Mouse (Mus musculus) midbrain, embryonic 13.5 days (tissue): Measurements from ENCODE around the gene Asic2. TPM values are rescaled to one million over a fixed set of nuclear protein-coding genes. Genes with fewer than 3 reads are reported as not detected.

Experiments
- ATAC-seq: fragments of 200-750 bp; cut with Nextera tagmentation; 2 replicates; pipeline ENCODE4 v1.8.0; 2017; ENCODE audit warnings: mild to moderate bottlenecking, moderate TSS enrichment, moderate library complexity
- H3K27ac ChIP-seq: fragments of 300-500 bp; sonication (generic); 2 replicates; pipeline ENCODE4 v1.5.1; 2015; ENCODE audit warnings: inconsistent platforms, mild to moderate bottlenecking, moderate library complexity
- H3K27me3 ChIP-seq: fragments of 300-500 bp; sonication (generic); 2 replicates; pipeline ENCODE4 v1.6.1; 2015; ENCODE audit warnings: mild to moderate bottlenecking, inconsistent platforms
- H3K36me3 ChIP-seq: fragments of 300-500 bp; sonication (generic); 2 replicates; pipeline ENCODE4 v1.6.1; 2015; ENCODE audit warnings: mild to moderate bottlenecking, inconsistent platforms
- H3K4me1 ChIP-seq: fragments of 300-500 bp; sonication (generic); replicated peaks from 2 replicates; pipeline ENCODE4 v1.6.1; 2015; ENCODE audit warnings: inconsistent platforms
- H3K4me2 ChIP-seq: fragments of 300-500 bp; sonication (generic); replicated peaks from 2 replicates; pipeline ENCODE4 v1.6.1; 2015; ENCODE audit warnings: moderate library complexity, mild to moderate bottlenecking, inconsistent platforms
- H3K4me3 ChIP-seq: fragments of 300-500 bp; sonication (generic); replicated peaks from 2 replicates; pipeline ENCODE4 v1.5.1; 2015; ENCODE audit warnings: mild to moderate bottlenecking, inconsistent platforms
- H3K9ac ChIP-seq: fragments of 300-500 bp; sonication (generic); replicated peaks from 2 replicates; pipeline ENCODE4 v1.6.1; 2015; ENCODE audit warnings: mild to moderate bottlenecking, inconsistent platforms
- H3K9me3 ChIP-seq: fragments of 300-500 bp; sonication (generic); 2 replicates; pipeline ENCODE4 v1.6.1; 2016; ENCODE audit warnings: mild to moderate bottlenecking, inconsistent platforms
- WGBS: fragments of 180-500 bp; shearing (Covaris S2); methylation state at CpG from one replicate; pipeline ENCODE4 v1.1.7; 2015; 5-methylcytosine and 5-hydroxymethylcytosine counted together
- polyA plus RNA-seq: library from polyadenylated mRNA; unstranded; fragments of >200 nt; fragmentation: Nextera tagmentation; extraction: Ambion mirVana; gene quantifications from 2 replicates; pipeline ENCODE4 v1.2.1, GENCODE M21; 2015

Asic2 gene
- polyA plus RNA-seq, 1 experiment from 2014 or later = 5.0 TPM

DNA sequence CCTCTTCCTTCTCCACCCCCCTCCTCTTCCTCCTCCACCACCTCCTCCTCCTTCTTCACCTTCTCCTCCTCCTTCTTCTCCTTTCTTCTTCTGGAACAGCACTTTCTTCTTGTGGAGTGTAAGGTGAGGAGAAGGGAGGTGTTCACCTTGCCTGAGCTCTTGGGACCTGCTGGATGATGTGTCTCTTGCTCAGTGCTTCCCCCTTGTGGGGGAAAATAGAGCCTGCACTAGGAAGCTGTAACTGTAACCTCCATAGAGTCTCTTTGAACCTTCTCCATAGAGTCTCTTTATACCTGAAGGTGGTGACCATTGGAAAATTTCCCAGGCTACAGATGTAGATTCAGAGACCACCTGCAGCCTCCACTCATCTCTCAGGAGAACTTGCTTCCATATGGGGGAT is 1050.6 kb downstream of the Asic2 start:
- Histone ChIP-seq H3K27ac (no peak overlapping the region), H3K4me2 (no peak overlapping the region), H3K36me3 (peaks cover 4% of the 10 kb centered on the region; the same call in 1 of the 2 replicates), H3K4me3 (no peak overlapping the region), H3K4me1 (no peaks in the 10 kb centered on the region), H3K27me3 (no peaks in the 10 kb centered on the region), H3K9me3 (peaks cover 4% of the 10 kb centered on the region; the same call in 1 of the 2 replicates), H3K9ac (no peak overlapping the region)
- no peak for ATAC-seq

DNA sequence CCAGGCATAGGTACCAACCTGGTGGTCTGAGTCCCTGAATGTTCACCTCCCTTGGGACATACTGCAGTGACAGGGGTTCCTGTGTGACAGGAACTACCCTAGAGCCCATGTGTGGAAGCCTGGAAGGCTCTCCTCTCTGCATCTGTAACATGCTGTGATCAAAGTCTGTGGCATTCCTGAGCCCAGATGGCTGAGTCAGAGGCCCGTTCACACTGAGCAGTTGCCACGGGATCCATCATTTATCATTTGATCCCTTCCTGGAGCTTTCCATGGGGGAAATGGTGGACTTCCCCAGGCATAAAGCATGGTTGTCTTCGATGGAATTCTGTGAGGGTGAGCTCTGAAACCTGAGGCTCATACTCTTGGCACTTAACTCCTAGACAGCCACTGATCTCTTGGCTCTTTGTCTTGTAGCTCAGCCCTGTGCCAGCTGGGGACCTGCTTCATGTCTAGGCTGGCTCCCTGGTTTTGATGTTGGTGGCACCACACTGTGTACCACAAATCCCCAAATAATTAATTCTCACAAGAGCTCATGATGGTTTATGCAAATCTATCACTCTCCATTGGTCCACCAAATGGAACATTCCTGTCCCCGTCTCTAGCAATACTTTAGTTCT is 1054.7 kb downstream of the Asic2 start:
- Histone ChIP-seq H3K27me3 (no peaks in the 10 kb centered on the region), H3K9me3 (peaks cover 4% of the 10 kb centered on the region; the same call in 1 of the 2 replicates), H3K4me1 (no peaks in the 10 kb centered on the region), H3K4me3 (no peak overlapping the region), H3K4me2 (no peak overlapping the region), H3K36me3 (peaks cover 4% of the 10 kb centered on the region; the same call in 1 of the 2 replicates), H3K9ac (no peak overlapping the region), H3K27ac (no peak overlapping the region)
- ATAC-seq = no peak
- WGBS = 50% methylated on average over 4 of the region's 4 CpGs

- peaks cover 4% of the 10 kb centered on the region; the same call in 1 of the 2 replicates for H3K9me3 ChIP-seq
- no peak overlapping the region for H3K4me2 ChIP-seq
- no peak overlapping the region for H3K27ac ChIP-seq
- H3K4me1 ChIP-seq = no peaks in the 10 kb centered on the region
- no peak for ATAC-seq
- WGBS = 90% methylated on average over 5 of the region's 5 CpGs
- no peak overlapping the region for H3K4me3 ChIP-seq
- no peaks in the 10 kb centered on the region for H3K27me3 ChIP-seq
- H3K9ac ChIP-seq = no peak overlapping the region
- peaks cover 4% of the 10 kb centered on the region; the same call in 1 of the 2 replicates for H3K36me3 ChIP-seq
Measured at GRCm38 (mm10) chr11:80912721-80913120, 1055.5 kb downstream of the Asic2 start.

DNA sequence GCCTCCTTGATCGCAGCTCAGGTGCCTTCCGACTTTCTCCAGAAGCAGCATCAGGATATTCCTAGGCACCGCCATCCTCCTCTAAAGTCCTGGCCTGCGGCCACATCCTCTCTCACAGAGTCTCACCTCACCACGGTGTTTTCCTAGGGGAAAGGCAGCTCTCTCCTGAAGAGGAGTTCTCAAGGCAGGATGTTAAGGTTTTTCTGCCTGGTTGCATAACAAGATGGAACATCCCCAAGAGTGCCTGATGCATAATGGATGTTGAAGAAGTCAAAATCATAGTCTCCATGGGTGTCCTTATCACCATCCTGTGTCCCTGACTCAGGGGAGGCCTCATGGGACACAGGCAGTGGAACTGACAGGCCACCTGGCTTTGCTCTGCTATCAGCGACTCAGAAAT is 1060.4 kb downstream of the Asic2 start:
- WGBS = 83% methylated on average over 6 of the region's 6 CpGs
- H3K36me3 ChIP-seq = no peaks in the 10 kb centered on the region
- no peak overlapping the region for H3K9ac ChIP-seq
- H3K4me2 ChIP-seq = no peak overlapping the region
- no peak overlapping the region for H3K27ac ChIP-seq
- no peaks in the 10 kb centered on the region for H3K9me3 ChIP-seq
- no peaks in the 10 kb centered on the region for H3K27me3 ChIP-seq
- H3K4me1 ChIP-seq = peaks cover 6% of the 10 kb centered on the region; the same call in 1 of the 2 replicates
- no peak overlapping the region for H3K4me3 ChIP-seq
- no peak for ATAC-seq

GRCm38 (mm10) chr11:80906456-80906855 is 1061.8 kb downstream of the Asic2 start:
- WGBS = 29% methylated on average over 4 of the region's 4 CpGs
- Histone ChIP-seq H3K9me3 (no peaks in the 10 kb centered on the region), H3K4me1 (peaks cover 6% of the 10 kb centered on the region; the same call in 1 of the 2 replicates), H3K36me3 (no peaks in the 10 kb centered on the region), H3K27ac (no peak overlapping the region), H3K9ac (no peak overlapping the region), H3K4me2 (no peak overlapping the region), H3K4me3 (no peak overlapping the region), H3K27me3 (no peaks in the 10 kb centered on the region)
- ATAC-seq = peak; percentile 43; the same call in 1 of the 2 replicates

- Histone ChIP-seq H3K9ac (no peak overlapping the region), H3K27me3 (no peaks in the 10 kb centered on the region), H3K9me3 (no peaks in the 10 kb centered on the region), H3K4me2 (no peak overlapping the region), H3K27ac (no peak overlapping the region), H3K36me3 (no peaks in the 10 kb centered on the region), H3K4me3 (no peak overlapping the region), H3K4me1 (peaks cover 6% of the 10 kb centered on the region; the same call in 1 of the 2 replicates)
- ATAC-seq = no peak
- 56% methylated on average over 2 of the region's 2 CpGs for WGBS
Measured at GRCm38 (mm10) chr11:80904559-80904958, 1063.7 kb downstream of the Asic2 start.

DNA sequence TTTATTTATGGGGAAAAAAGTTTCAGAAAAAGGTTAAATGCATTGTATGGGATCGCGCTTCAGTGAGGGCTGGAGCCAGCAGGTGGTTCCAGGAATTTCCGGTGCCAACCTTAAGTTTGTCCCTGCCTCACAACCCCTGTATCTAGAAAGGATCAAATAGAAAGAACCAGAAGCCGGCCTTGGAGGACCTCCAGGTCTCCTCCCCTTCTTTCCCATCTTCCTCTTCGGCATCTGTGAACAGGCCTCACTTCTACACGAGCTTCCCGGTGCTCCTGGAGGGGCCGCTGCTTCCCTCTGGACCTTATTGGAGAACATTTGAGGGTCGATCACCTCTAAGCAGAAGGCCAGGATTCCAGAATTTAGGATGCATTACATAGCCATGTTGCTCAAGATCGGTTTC is 1064.8 kb downstream of the Asic2 start:
- Histone ChIP-seq H3K9me3 (no peaks in the 10 kb centered on the region), H3K9ac (no peak overlapping the region), H3K4me1 (peaks cover 6% of the 10 kb centered on the region; the same call in 1 of the 2 replicates), H3K36me3 (no peaks in the 10 kb centered on the region), H3K27ac (no peak overlapping the region), H3K4me2 (no peak overlapping the region), H3K4me3 (no peak overlapping the region), H3K27me3 (no peaks in the 10 kb centered on the region)
- WGBS = 90% methylated on average over 10 of the region's 10 CpGs
- no peak for ATAC-seq

- H3K27ac ChIP-seq = no peak overlapping the region
- H3K9ac ChIP-seq = no peak overlapping the region
- no peak overlapping the region for H3K4me3 ChIP-seq
- WGBS = 73% methylated on average over 7 of the region's 7 CpGs
- H3K4me2 ChIP-seq = no peak overlapping the region
- no peaks in the 10 kb centered on the region for H3K9me3 ChIP-seq
- peaks cover 6% of the 10 kb centered on the region; the same call in 1 of the 2 replicates for H3K4me1 ChIP-seq
- H3K36me3 ChIP-seq = no peaks in the 10 kb centered on the region
- no peak for ATAC-seq
- no peaks in the 10 kb centered on the region for H3K27me3 ChIP-seq
Measured at GRCm38 (mm10) chr11:80902664-80903063, 1065.6 kb downstream of the Asic2 start.

GRCm38 (mm10) chr11:80900555-80900954 is 1067.7 kb downstream of the Asic2 start:
- H3K9me3 ChIP-seq = no peaks in the 10 kb centered on the region
- H3K36me3 ChIP-seq = no peaks in the 10 kb centered on the region
- WGBS = 86% methylated on average over 4 of the region's 4 CpGs
- no peak for ATAC-seq
- no peak overlapping the region for H3K9ac ChIP-seq
- no peak overlapping the region for H3K4me2 ChIP-seq
- H3K4me1 ChIP-seq = peaks cover 6% of the 10 kb centered on the region; the same call in 1 of the 2 replicates
- H3K4me3 ChIP-seq = no peak overlapping the region
- no peak overlapping the region for H3K27ac ChIP-seq
- no peaks in the 10 kb centered on the region for H3K27me3 ChIP-seq

DNA sequence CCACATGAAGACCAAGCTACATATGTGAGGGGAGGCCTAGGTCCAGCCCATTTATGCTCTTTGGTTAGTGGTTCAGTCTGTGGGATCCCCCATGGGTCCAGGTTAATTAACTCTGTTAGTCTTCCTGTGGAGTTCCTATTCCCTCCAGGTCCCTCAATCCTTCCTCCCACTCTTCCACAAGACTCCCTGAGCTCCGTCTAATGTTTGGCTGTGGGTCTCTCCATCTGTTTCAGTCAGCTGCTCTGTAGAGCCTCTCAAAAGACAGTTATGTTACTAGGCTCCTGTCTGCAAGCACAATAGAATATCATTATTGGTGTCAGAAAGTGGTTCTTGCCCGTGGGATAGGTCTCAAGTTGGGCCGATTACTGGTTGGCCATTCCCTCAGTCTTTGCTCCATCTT is 1072.4 kb downstream of the Asic2 start:
- Histone ChIP-seq H3K4me3 (no peak overlapping the region), H3K27me3 (0 out of 2 replicates have a peak, but pooled peaks cover 7% of the 10 kb centered on the region), H3K4me1 (peaks cover 3% of the 10 kb centered on the region; the same call in 1 of the 2 replicates), H3K27ac (no peak overlapping the region), H3K4me2 (no peak overlapping the region), H3K9me3 (no peaks in the 10 kb centered on the region), H3K36me3 (no peaks in the 10 kb centered on the region), H3K9ac (no peak overlapping the region)
- no peak for ATAC-seq
- 91% methylated on average over 3 of the region's 3 CpGs for WGBS

DNA sequence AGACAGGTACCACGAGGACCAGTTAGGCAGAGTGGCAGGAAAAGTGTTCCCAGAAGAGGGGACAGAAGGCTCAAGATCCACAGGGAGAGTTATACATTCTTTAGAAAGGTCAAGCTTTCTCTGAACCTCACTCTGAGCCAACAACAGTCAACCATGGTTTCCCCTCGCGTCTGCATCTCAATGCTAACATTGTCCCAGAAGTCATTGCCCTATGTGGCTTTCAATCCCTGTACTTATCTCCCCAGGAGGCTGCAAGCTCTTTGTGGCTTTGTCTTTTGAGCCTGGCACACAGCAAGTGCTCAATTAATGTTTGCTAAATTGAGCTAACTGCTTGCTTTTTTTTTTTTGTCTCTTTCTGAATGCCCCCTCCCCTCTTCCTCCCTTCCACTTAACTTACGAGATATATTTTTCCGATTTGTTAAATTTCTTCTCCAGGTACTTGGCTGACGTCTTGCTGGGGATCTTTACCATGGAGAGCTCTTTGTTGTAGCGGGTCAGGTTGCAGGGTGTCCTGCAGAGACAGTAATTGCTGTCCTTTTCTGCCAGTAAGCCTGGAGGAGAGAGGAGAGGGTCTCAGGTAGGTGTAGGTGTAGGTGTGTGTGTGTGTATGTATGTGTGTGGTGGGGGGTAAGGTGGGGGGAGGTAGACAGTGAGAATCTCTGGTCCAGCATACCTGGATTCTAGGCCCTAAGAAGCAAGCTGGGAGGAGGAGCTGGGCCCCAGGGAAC is 1078.8 kb downstream of the Asic2 start:
- Histone ChIP-seq H3K4me1 (peaks cover 10% of the 10 kb centered on the region; the same call in 1 of the 2 replicates), H3K27ac (no peak overlapping the region), H3K4me2 (no peak overlapping the region), H3K36me3 (no peaks in the 10 kb centered on the region), H3K9me3 (no peaks in the 10 kb centered on the region), H3K9ac (no peak overlapping the region), H3K4me3 (no peak overlapping the region), H3K27me3 (peaks cover 19% of the 10 kb centered on the region; the same call in 1 of the 2 replicates)
- 8% methylated on average over 7 of the region's 7 CpGs for WGBS
- no peak for ATAC-seq

DNA sequence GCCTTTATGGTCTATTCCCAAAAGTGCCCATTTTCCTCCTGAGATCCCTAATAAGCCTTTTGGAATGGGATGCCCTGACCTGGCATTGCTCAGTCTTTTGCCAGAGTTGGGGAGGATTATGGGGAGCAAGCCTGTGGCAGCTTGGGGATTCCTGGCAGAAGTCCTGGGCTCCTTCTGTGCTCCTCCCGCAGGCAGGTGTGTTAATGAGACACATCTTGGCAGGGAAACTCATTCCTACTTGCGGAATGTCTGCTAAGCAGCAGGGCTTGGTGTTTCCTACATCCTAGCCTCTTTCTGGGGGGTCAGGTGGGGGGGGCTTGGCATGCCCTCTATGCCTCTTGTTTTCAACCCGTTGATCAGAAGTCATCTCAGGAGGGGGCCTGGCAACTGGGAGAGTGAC is 1081.2 kb downstream of the Asic2 start:
- no peak overlapping the region for H3K27ac ChIP-seq
- no peaks in the 10 kb centered on the region for H3K36me3 ChIP-seq
- no peak overlapping the region for H3K4me3 ChIP-seq
- peaks cover 19% of the 10 kb centered on the region; the same call in 1 of the 2 replicates for H3K27me3 ChIP-seq
- H3K9me3 ChIP-seq = no peaks in the 10 kb centered on the region
- H3K4me2 ChIP-seq = no peak overlapping the region
- no peak overlapping the region for H3K9ac ChIP-seq
- WGBS = 74% methylated on average over 3 of the region's 3 CpGs
- no peak for ATAC-seq
- H3K4me1 ChIP-seq = peaks cover 10% of the 10 kb centered on the region; the same call in 1 of the 2 replicates
